Mouse (Mus musculus) CH12.LX (cell line): ENCODE measurements around the gene Zfp420. TPM values are rescaled to one million over a fixed set of nuclear protein-coding genes. Genes with fewer than 3 reads are reported as not detected.

Source experiments
- DNase-seq: peaks from one replicate; pipeline ENCODE4 v3.0.0-alpha.2; 2013; ENCODE audit errors: extremely low read depth
- H3K27ac ChIP-seq: 2 replicates; pipeline ENCODE4 v1.5.1; 2012; ENCODE audit warnings: low read depth, mild to moderate bottlenecking, control low read depth, moderate library complexity; ENCODE audit not compliant: insufficient read depth
- H3K27me3 ChIP-seq: replicated peaks from 2 replicates; pipeline ENCODE3; 2012; ENCODE audit warnings: inconsistent platforms
- H3K36me3 ChIP-seq, 2 experiments: replicated peaks in 1 of 2; 2 replicates each; pipeline versions ENCODE3 to v1.6.1; 2012; ENCODE audit warnings: inconsistent platforms in 1 of 2, low read length in 1 of 2, mild to moderate bottlenecking in 1 of 2, mixed read lengths in 1 of 2, moderate library complexity in 1 of 2; ENCODE audit not compliant: control insufficient read depth in 1 of 2, insufficient read depth in 1 of 2
- H3K4me1 ChIP-seq, 2 experiments: 2 replicates each; pipeline ENCODE4 v1.6.1; 2012; ENCODE audit warnings: inconsistent platforms in 1 of 2, moderate library complexity in 1 of 2; ENCODE audit not compliant: insufficient read depth in 2 of 2, control insufficient read depth in 1 of 2
- H3K4me2 ChIP-seq: 2 replicates; pipeline ENCODE4 v1.6.1; 2012; ENCODE audit warnings: low read depth, mild to moderate bottlenecking, control low read depth; ENCODE audit not compliant: poor library complexity, insufficient read depth, severe bottlenecking
- H3K4me3 ChIP-seq, 3 experiments: fragments of 150-350 bp in 1 of 3; sonication (generic) in 1 of 3; replicated peaks in 1 of 3; 2 replicates each; pipeline versions ENCODE3 to v1.5.1; 2011 to 2012; ENCODE audit warnings: low read depth in 2 of 3, low read length in 2 of 3, mild to moderate bottlenecking in 2 of 3, moderate library complexity in 2 of 3, control low read depth in 1 of 3, improper control_type of control experiment in 1 of 3, inconsistent platforms in 1 of 3, mixed read lengths in 1 of 3; ENCODE audit not compliant: poor library complexity in 1 of 3
- H3K79me2 ChIP-seq: replicated peaks from 2 replicates; pipeline ENCODE4 v1.6.1; 2012; ENCODE audit warnings: mild to moderate bottlenecking, moderate library complexity; ENCODE audit not compliant: control insufficient read depth, poor library complexity, insufficient read depth, severe bottlenecking; ENCODE audit errors: extremely low read depth
- H3K9ac ChIP-seq: 2 replicates; pipeline ENCODE4 v1.6.1; 2012; ENCODE audit warnings: low read depth, mild to moderate bottlenecking, control low read depth, moderate library complexity; ENCODE audit not compliant: insufficient read depth
- H3K9me3 ChIP-seq: replicated peaks from 2 replicates; pipeline ENCODE3; 2012; ENCODE audit warnings: low read length, inconsistent platforms, mixed read lengths
- BHLHE40 ChIP-seq: IDR thresholded peaks from 2 replicates; pipeline ENCODE4 v1.6.1; 2011; ENCODE audit warnings: mild to moderate bottlenecking, low read depth, low read length, improper control_type of control experiment
- CHD1 ChIP-seq: IDR thresholded peaks from 2 replicates; pipeline ENCODE4 v1.6.1; 2012; ENCODE audit warnings: low read depth, low read length, improper control_type of control experiment, inconsistent platforms
- CTCF ChIP-seq, 2 experiments: IDR thresholded peaks in 1 of 2; conservative IDR thresholded peaks in 1 of 2; 2 replicates each; pipeline ENCODE4 v1.5.1; 2011 to 2012; ENCODE audit warnings: low read depth in 2 of 2, low read length in 2 of 2, improper control_type of control experiment in 1 of 2, inconsistent platforms in 1 of 2, mild to moderate bottlenecking in 1 of 2, moderate library complexity in 1 of 2
- E2F4 ChIP-seq: IDR thresholded peaks from 2 replicates; pipeline ENCODE4 v1.6.1; 2011; ENCODE audit warnings: low read depth, low read length, improper control_type of control experiment; ENCODE audit not compliant: insufficient replicate concordance
- ELF1 ChIP-seq: IDR thresholded peaks from 2 replicates; pipeline ENCODE4 v1.6.1; 2014; ENCODE audit warnings: low read depth, mild to moderate bottlenecking, inconsistent platforms, low read length, improper control_type of control experiment
- ETS1 ChIP-seq: conservative IDR thresholded peaks from 2 replicates; pipeline ENCODE4 v1.6.1; 2012; ENCODE audit warnings: low read depth, mild to moderate bottlenecking, inconsistent platforms, low read length, improper control_type of control experiment, moderate library complexity
- GABPA ChIP-seq: IDR thresholded peaks from 2 replicates; pipeline ENCODE4 v1.6.1; 2012; ENCODE audit warnings: low read depth, low read length, improper control_type of control experiment, inconsistent platforms; ENCODE audit not compliant: insufficient replicate concordance
- HCFC1 ChIP-seq: IDR thresholded peaks from 2 replicates; pipeline ENCODE4 v1.6.1; 2012; ENCODE audit warnings: low read depth, mild to moderate bottlenecking, inconsistent platforms, low read length, improper control_type of control experiment
- IRF4 ChIP-seq: IDR thresholded peaks from 2 replicates; pipeline ENCODE4 v1.6.1; 2014; ENCODE audit warnings: low read depth, mild to moderate bottlenecking, inconsistent platforms, low read length, improper control_type of control experiment
- JUN ChIP-seq: IDR thresholded peaks from 2 replicates; pipeline ENCODE4 v1.6.1; 2011; ENCODE audit warnings: low read depth, mild to moderate bottlenecking, low read length, improper control_type of control experiment, moderate library complexity; ENCODE audit not compliant: insufficient read depth
- JUND ChIP-seq: conservative IDR thresholded peaks from 2 replicates; pipeline ENCODE4 v1.6.1; 2011; ENCODE audit warnings: low read depth, low read length, improper control_type of control experiment
- MAFK ChIP-seq: IDR thresholded peaks from 2 replicates; pipeline ENCODE4 v1.6.1; 2011; ENCODE audit warnings: low read length, improper control_type of control experiment; ENCODE audit not compliant: insufficient replicate concordance
- MAZ ChIP-seq: IDR thresholded peaks from 2 replicates; pipeline ENCODE4 v1.6.1; 2012; ENCODE audit warnings: low read depth, mild to moderate bottlenecking, inconsistent platforms, low read length, improper control_type of control experiment, moderate library complexity
- MEF2A ChIP-seq: IDR thresholded peaks from 2 replicates; pipeline ENCODE4 v1.6.1; 2014; ENCODE audit warnings: low read depth, mild to moderate bottlenecking, inconsistent platforms, low read length, improper control_type of control experiment, borderline replicate concordance
- MXI1 ChIP-seq: IDR thresholded peaks from 2 replicates; pipeline ENCODE4 v1.6.1; 2011; ENCODE audit warnings: mild to moderate bottlenecking, low read depth, low read length, improper control_type of control experiment
- NELFE ChIP-seq: IDR thresholded peaks from 2 replicates; pipeline ENCODE4 v1.6.1; 2011; ENCODE audit warnings: low read depth, low read length, improper control_type of control experiment
- POLR2A ChIP-seq: IDR thresholded peaks from 2 replicates; pipeline ENCODE4 v1.6.1; 2011; ENCODE audit warnings: low read depth, mild to moderate bottlenecking, improper control_type of control experiment, low read length
- POLR2AphosphoS2 ChIP-seq: IDR thresholded peaks from 2 replicates; pipeline ENCODE4 v1.6.1; 2011; ENCODE audit warnings: low read depth, low read length, improper control_type of control experiment
- RAD21 ChIP-seq: IDR thresholded peaks from 2 replicates; pipeline ENCODE4 v1.6.1; 2011; ENCODE audit warnings: low read depth, mild to moderate bottlenecking, low read length, improper control_type of control experiment, moderate library complexity
- RCOR1 ChIP-seq: conservative IDR thresholded peaks from 2 replicates; pipeline ENCODE4 v1.6.1; 2012; ENCODE audit warnings: low read depth, mild to moderate bottlenecking, inconsistent platforms, low read length, improper control_type of control experiment
- SIN3A ChIP-seq: IDR thresholded peaks from 2 replicates; pipeline ENCODE4 v1.6.1; 2012; ENCODE audit warnings: low read length, improper control_type of control experiment, inconsistent platforms
- SMC3 ChIP-seq: IDR thresholded peaks from 2 replicates; pipeline ENCODE4 v1.6.1; 2011; ENCODE audit warnings: low read depth, low read length, improper control_type of control experiment
- TBP ChIP-seq: conservative IDR thresholded peaks from 2 replicates; pipeline ENCODE4 v1.6.1; 2011; ENCODE audit warnings: low read depth, low read length, improper control_type of control experiment
- TCF12 ChIP-seq: IDR thresholded peaks from 2 replicates; pipeline ENCODE4 v1.6.1; 2014; ENCODE audit warnings: low read depth, mild to moderate bottlenecking, inconsistent platforms, low read length, improper control_type of control experiment
- UBTF ChIP-seq: IDR thresholded peaks from 2 replicates; pipeline ENCODE4 v1.6.1; 2012; ENCODE audit warnings: low read depth, mild to moderate bottlenecking, inconsistent platforms, low read length, improper control_type of control experiment, moderate library complexity
- USF1 ChIP-seq: IDR thresholded peaks from 2 replicates; pipeline ENCODE4 v1.6.1; 2014; ENCODE audit warnings: low read depth, mild to moderate bottlenecking, inconsistent platforms, low read length, improper control_type of control experiment
- USF2 ChIP-seq: conservative IDR thresholded peaks from 2 replicates; pipeline ENCODE4 v1.6.1; 2011; ENCODE audit warnings: low read depth, low read length, improper control_type of control experiment
- ZC3H11A ChIP-seq: IDR thresholded peaks from 2 replicates; pipeline ENCODE4 v1.6.1; 2012; ENCODE audit warnings: low read depth, mild to moderate bottlenecking, inconsistent platforms, low read length, improper control_type of control experiment
- ZKSCAN1 ChIP-seq: IDR thresholded peaks from 2 replicates; pipeline ENCODE4 v1.6.1; 2012; ENCODE audit warnings: low read depth, inconsistent platforms, low read length, improper control_type of control experiment, borderline replicate concordance
- ZNF384 ChIP-seq: IDR thresholded peaks from 2 replicates; pipeline ENCODE4 v1.6.1; 2012; ENCODE audit warnings: low read depth, low read length, improper control_type of control experiment, inconsistent platforms
- dilution Hi-C: fragments of 300-500 bp; cut with MboI; formaldehyde crosslinking; loops from 2 replicates; pipeline ENCODE4 v1.14.3; 2020; ENCODE audit warnings: low sequenced_read_pairs; ENCODE audit not compliant: extremely low pct_unique_long_range_greater_than_20kb, extremely low pct_ligation_motif_present
- in situ Hi-C: fragments of 300-500 bp; cut with MboI; formaldehyde crosslinking; loops from 3 replicates; pipeline ENCODE4 v1.14.3; 2019; ENCODE audit warnings: low sequenced_read_pairs, low pct_ligation_motif_present, low pct_unique_long_range_greater_than_20kb, mixed read lengths
- polyA plus RNA-seq: library from polyadenylated mRNA; unstranded; fragments of >175 nt; gene quantifications from 2 replicates; pipeline ENCODE4 v1.2.1, GENCODE M21; 2012; ENCODE audit warnings: low read depth; ENCODE audit not compliant: insufficient read length
- total RNA-seq, 2 experiments: library from RNA; depleted of rRNA; stranded (reverse); fragments of 300-350 nt in 1 of 2; fragments of >200 nt in 1 of 2; gene quantifications; 2 replicates each; pipeline ENCODE4 v1.2.3; 2012 to 2014

Zfp420 gene
- total and polyA plus RNA-seq, 3 experiments: 2.5 to 4.8 (median 3.3) TPM

DNA sequence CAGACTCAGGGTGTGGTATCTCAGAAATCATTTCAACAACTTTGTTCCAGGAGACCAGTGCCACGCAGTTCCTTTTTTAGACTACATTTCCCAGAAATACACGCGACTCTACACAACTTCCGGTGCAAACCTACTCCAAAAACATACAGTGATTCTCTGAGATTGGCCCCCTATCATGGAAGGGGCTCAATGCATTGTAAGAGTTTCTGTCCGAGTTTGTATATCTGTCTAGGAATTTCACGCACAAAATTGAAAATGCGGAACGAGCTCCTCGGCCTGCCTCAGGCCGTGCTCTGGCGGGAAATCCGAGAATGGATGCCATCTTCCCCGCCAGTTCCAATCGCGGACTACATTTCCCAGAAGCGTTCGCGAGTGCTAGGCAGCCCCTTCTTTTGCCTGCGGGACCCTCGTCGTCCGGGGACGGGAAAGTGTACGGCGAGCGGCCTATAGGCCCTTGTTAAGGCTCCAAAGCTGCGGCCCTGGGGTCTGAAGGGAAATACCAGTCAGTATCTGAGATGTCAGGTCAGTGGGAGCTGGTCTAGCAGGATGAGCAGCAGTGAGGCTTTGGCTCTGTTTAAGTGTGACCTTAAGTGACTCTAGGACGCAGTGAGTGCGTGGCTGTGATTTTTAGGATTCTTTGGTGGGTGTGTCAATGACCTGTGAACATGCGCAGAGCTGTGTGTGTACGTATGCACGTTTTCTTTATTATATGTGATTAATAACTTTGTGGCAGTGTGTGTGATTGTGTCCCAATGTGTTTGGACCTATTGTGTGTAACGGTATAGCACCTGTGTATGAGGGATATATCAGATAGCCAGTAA, 48.6 kb downstream of the Zfp420 start, which contains the start of gene Zfp383 (continued):
- TF ChIP-seq BHLHE40 (peak; percentile 72), IRF4 (peak; percentile 33; the same call in 1 of the 2 replicates), USF2 (no peak), JUN (no peak), TBP (0 out of 2 replicates have a peak, but pooled peaks have one; percentile 55), ETS1 (no peak), MEF2A (no peak), NELFE (peak; percentile 65; the same call in 1 of the 2 replicates), SMC3 (no peak), USF1 (no peak), ZKSCAN1 (no peak), CTCF (conservative IDR thresholded peaks at IDR 0.05 in 1 of 2, IDR thresholded peaks at IDR 0.05 in 1 of 2; ENCODE audit: low read depth in 2 of 2, low read length in 2 of 2) (no peak), RCOR1 (no peak), MAFK (no peak), MAZ (peak; percentile 52; the same call in 1 of the 2 replicates), CHD1 (peak; percentile 74), SIN3A (peak; percentile 92; the same call in 1 of the 2 replicates), RAD21 (no peak), ELF1 (peak; percentile 72; the same call in 1 of the 2 replicates), GABPA (no peak; the same call in 1 of the 2 replicates), HCFC1 (peak; percentile 92), TCF12 (peak; percentile 22; the same call in 1 of the 2 replicates)

DNA sequence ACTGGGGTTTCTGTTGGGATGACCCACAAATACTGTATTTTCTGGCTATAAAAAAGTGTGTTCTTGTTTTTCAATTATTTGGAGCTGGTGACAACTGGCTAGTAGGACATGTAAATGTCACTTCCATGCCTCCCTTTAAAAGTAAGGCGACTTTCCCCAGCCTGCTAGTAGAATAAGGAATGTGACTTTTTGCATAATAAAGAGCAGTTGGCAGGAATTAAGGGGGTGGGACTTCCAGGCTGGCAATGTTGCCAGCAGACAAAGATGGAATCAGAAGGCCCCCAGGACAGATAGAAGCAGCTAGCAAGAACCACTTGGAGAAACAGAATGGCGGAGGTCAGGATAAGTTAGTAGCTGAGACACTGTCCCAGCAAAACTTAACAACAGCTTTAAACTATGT, 50.5 kb downstream of the Zfp420 start:
- Histone ChIP-seq H3K27ac (no peak overlapping the region), H3K79me2 (peaks cover 10% of the 10 kb centered on the region; the same call in 1 of the 2 replicates), H3K4me2 (no peak overlapping the region), H3K9ac (no peak overlapping the region), H3K27me3 (no peaks in the 10 kb centered on the region), H3K9me3 (peaks cover 4% of the 10 kb centered on the region), H3K36me3 (peaks cover 32 to 42% of the 10 kb centered on the region in 2 experiments), H3K4me1 (peaks cover 6 to 27% of the 10 kb centered on the region in 2 experiments), H3K4me3 (no peak overlapping the region)
- in situ Hi-C loops (no loop called here), dilution Hi-C loops (no loop called here)
- TF ChIP-seq HCFC1: no peak
- TF ChIP-seq JUND: no peak
- TF ChIP-seq ZNF384: no peak
- TF ChIP-seq POLR2AphosphoS2: no peak
- no peak for TF ChIP-seq CHD1
- no peak for TF ChIP-seq E2F4
- no peak for TF ChIP-seq IRF4
- no peak for TF ChIP-seq POLR2A
- no peak for TF ChIP-seq USF1
- no peak for TF ChIP-seq ZC3H11A
- TF ChIP-seq ETS1: no peak
- no peak for TF ChIP-seq MEF2A
- no peak for TF ChIP-seq TCF12
- no peak for TF ChIP-seq TBP
- no peak for TF ChIP-seq MXI1
- no peak for TF ChIP-seq SIN3A
- TF ChIP-seq ELF1: no peak
- TF ChIP-seq ZKSCAN1: no peak
- no peak for TF ChIP-seq UBTF
- no peak for DNase-seq
